ENCODE assay signal across 31 mouse cellular contexts in the genomic region with DNA sequence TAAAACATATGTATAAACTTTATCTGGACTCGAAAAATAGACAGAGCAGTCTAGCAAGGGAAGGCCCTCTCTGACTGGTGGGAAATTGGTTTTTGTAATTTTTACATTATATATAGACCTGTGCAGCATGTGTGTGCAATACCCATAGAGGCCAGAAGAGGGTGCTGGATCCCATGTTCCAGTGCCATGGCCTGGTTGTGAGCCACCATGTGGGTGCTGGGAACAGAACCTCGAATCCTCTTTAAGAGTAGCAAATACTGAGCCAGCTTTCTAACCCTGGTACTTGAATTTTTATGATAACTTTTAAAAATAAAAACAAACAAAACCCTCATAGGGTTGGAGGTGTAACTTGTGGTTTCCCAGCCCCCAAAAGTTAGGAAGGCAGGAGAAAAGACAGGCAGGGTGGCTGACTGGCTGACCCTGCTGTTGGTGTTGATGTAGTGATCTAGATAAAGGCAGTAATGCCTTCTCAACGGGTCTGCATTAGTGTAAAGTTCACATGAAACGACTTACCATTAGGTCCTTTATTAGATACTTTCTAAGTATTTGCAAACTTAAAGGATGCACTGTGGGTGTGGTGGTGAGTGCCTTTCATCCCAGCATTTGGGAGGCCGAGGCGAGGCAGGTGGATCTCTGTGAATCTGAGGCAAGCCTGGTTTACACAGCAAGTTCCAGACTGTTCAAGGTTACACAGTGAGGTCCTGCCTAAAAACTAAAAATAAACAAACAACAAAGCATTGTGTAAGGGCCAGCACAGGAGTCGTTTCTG. TPM values are rescaled to one million over a fixed set of nuclear protein-coding genes. Genes with fewer than 3 reads are reported as not detected.
A peak's percentile ranks its signal among the peaks of the same experiment; 100 is the strongest.
DNase-seq lines count a peak whose midpoint lies in the region; ATAC-seq and TF ChIP-seq lines count a peak whose summit lies in the region.
"Had no signal": no experiment of that assay in that cellular context is flagged by ENCODE, and none has a peak within 500 bp of the region (broad histone marks: within the 10 kb centered on the region; RNA-seq: fewer than 3 reads in every experiment).

No protein-coding gene starts in this region.

- peak; percentile 3 for DNase-seq in CD4-positive, CD25-positive, alpha-beta regulatory T cell, adult 2 months (ENCODE audit: low read depth, low spot score)
- DNase-seq in layer of hippocampus, adult 2 months (ENCODE audit: low spot score in 2 of 2): no peak
- DNase-seq in layer of hippocampus, adult 9-11 months: no peak
- no peak for DNase-seq in brain, embryonic 14.5 days (ENCODE audit: low read depth)
- DNase-seq in urinary bladder, postnatal 4 days (ENCODE audit: low spot score in 2 of 2): no peak
- DNase-seq in yolk sac, embryonic 10.5 days (ENCODE audit: low spot score): no peak
- DNase-seq: adrenal gland, postnatal 25 days; cerebellum, postnatal 10 days; gastrocnemius, postnatal 25 days; heart, adult 2 months; heart, postnatal 36 days; kidney, adult 8-10 months; kidney, postnatal 36 days; left cerebral cortex, postnatal 4 days; liver, embryonic 13.5 days; thymus, adult 18-20 months; thymus, postnatal 36 days had no signal

- H3K27ac ChIP-seq in layer of hippocampus, adult 2 months: no peak overlapping the region
- H3K27ac ChIP-seq: embryonic facial prominence, embryonic 10.5 days; heart, adult 2 months; hindbrain, embryonic 14.5 days; intestine, embryonic 15.5 days; liver, embryonic 13.5 days; macrophage; midbrain, embryonic 15.5 days; neural tube, embryonic 12.5 days had no signal

- H3K36me3 ChIP-seq in E14TG2a.4 (ENCODE audit: insufficient read depth, low read length): no peaks in the 10 kb centered on the region
- H3K36me3 ChIP-seq: embryonic facial prominence, embryonic 10.5 days; intestine, embryonic 15.5 days; liver, embryonic 13.5 days; midbrain, embryonic 15.5 days; neural tube, embryonic 12.5 days had no signal

- H3K9me3 ChIP-seq in E14TG2a.4 (ENCODE audit: low read length): peaks cover 29% of the 10 kb centered on the region
- H3K9me3 ChIP-seq: intestine, embryonic 15.5 days; midbrain, embryonic 15.5 days had no signal

- H3K4me1 ChIP-seq in E14TG2a.4 (replicated peaks; ENCODE audit: low read depth, low read length): peaks cover 10% of the 10 kb centered on the region
- H3K4me1 ChIP-seq: embryonic facial prominence, embryonic 10.5 days; intestine, embryonic 15.5 days; liver, embryonic 13.5 days; midbrain, embryonic 15.5 days; neural tube, embryonic 12.5 days had no signal

- no peaks in the 10 kb centered on the region for H3K27me3 ChIP-seq in E14TG2a.4 (ENCODE audit: insufficient read depth, low read length)
- H3K27me3 ChIP-seq: intestine, embryonic 15.5 days; liver, embryonic 13.5 days; midbrain, embryonic 15.5 days; neural tube, embryonic 12.5 days had no signal

- no peak for ATAC-seq in CD4-positive, CD25-positive, alpha-beta regulatory T cell, adult 4 months
- ATAC-seq: forebrain, embryonic 16.5 days; intestine, embryonic 15.5 days; lung, postnatal 0 days; midbrain, embryonic 15.5 days had no signal

- TF ChIP-seq POLR2A in brain, embryonic 14.5 days (IDR thresholded peaks at IDR 0.05; ENCODE audit: borderline replicate concordance, extremely low read depth, insufficient read depth, insufficient read length, poor library complexity, severe bottlenecking): no peak

- peak; percentile 27 for TF ChIP-seq CTCF in layer of hippocampus, adult 2 months (conservative IDR thresholded peaks at IDR 0.05)
- TF ChIP-seq CTCF in E14TG2a.4 (conservative IDR thresholded peaks at IDR 0.05; ENCODE audit: low read length): peak; percentile 59
- TF ChIP-seq CTCF in brain, embryonic 14.5 days (IDR thresholded peaks at IDR 0.05; ENCODE audit: borderline replicate concordance, extremely low read depth, insufficient read depth, insufficient read length): 0 out of 2 replicates have a peak, but pooled peaks have one; percentile 21

- H3K4me3 ChIP-seq in layer of hippocampus, adult 2 months: no peak overlapping the region
- no peak overlapping the region for H3K4me3 ChIP-seq in E14TG2a.4 (replicated peaks; ENCODE audit: low read length)
- H3K4me3 ChIP-seq: embryonic facial prominence, embryonic 10.5 days; heart, adult 2 months; intestine, embryonic 15.5 days; liver, embryonic 13.5 days; midbrain, embryonic 15.5 days; neural tube, embryonic 12.5 days had no signal

RNA-seq across cellular contexts. Expression of gene Cfap206, which starts 9.7 kb away (rescaled TPM):
- not detected for polyA plus RNA-seq in CD4-positive, CD25-positive, alpha-beta regulatory T cell, adult 4 months (2017; shearing (Covaris generic))
- 1 to 10 TPM; 1.4 to 1.7 TPM for total RNA-seq in layer of hippocampus, adult 2 months (2021)
- 1.6 and 2.8 TPM in 2 replicates for polyA plus RNA-seq in brain, embryonic 14.5 days (2012; rRNA removed)
- total RNA-seq: adrenal gland, postnatal 25 days; gastrocnemius, postnatal 25 days had no signal
- polyA plus RNA-seq: liver, embryonic 13.5 days; macrophage; spleen, adult 2 months had no signal

RNA-seq across cellular contexts. Expression of gene Slc35a1, which starts 33.1 kb away (rescaled TPM):
- 10 to 100 TPM; 29.6 to 33.9 TPM for polyA plus RNA-seq in CD4-positive, CD25-positive, alpha-beta regulatory T cell, adult 4 months (2017; shearing (Covaris generic))
- total RNA-seq in layer of hippocampus, adult 2 months (2021): 10 to 100 TPM; 18.0 to 21.4 TPM
- 21.4 and 27.0 TPM in 2 replicates for polyA plus RNA-seq in brain, embryonic 14.5 days (2012; rRNA removed)

RNA-seq across cellular contexts. Expression of gene Gm136, which starts 35.8 kb away (rescaled TPM):
- not detected for polyA plus RNA-seq in CD4-positive, CD25-positive, alpha-beta regulatory T cell, adult 4 months (2017; shearing (Covaris generic))
- not detected for total RNA-seq in layer of hippocampus, adult 2 months (2021)
- not detected in 2 replicates for polyA plus RNA-seq in brain, embryonic 14.5 days (2012; rRNA removed)
- total RNA-seq: adrenal gland, postnatal 25 days; gastrocnemius, postnatal 25 days; heart, adult 2 months; heart, postnatal 36 days; left cerebral cortex, adult 18-20 months had no signal
- polyA plus RNA-seq: cortical plate, adult 2 months; embryonic facial prominence, embryonic 10.5 days; forebrain, embryonic 16.5 days; heart, adult 2 months; heart, embryonic 14.5 days; hindbrain, embryonic 14.5 days; intestine, embryonic 15.5 days; liver, embryonic 13.5 days; lung, postnatal 0 days; macrophage; midbrain, embryonic 15.5 days; neural tube, embryonic 12.5 days; spleen, adult 2 months had no signal

RNA-seq across cellular contexts. Expression of gene Smim8, which starts 57.9 kb away (rescaled TPM):
- 10 to 100 TPM; 65.5 to 69.1 TPM for polyA plus RNA-seq in CD4-positive, CD25-positive, alpha-beta regulatory T cell, adult 4 months (2017; shearing (Covaris generic))
- 10 to 100 TPM; 22.7 to 22.8 TPM for total RNA-seq in layer of hippocampus, adult 2 months (2021)
- 19.8 and 22.8 TPM in 2 replicates for polyA plus RNA-seq in brain, embryonic 14.5 days (2012; rRNA removed)
